Mouse (Mus musculus) spleen, postnatal 14 days (tissue): Measurements from ENCODE around the gene Mttp.

Source experiments
- DNase-seq, 2 experiments: peaks; one replicate each; pipeline ENCODE4 v3.0.0; 2021 to 2022; ENCODE audit warnings: low spot score in 2 of 2

The Mttp gene

DNA sequence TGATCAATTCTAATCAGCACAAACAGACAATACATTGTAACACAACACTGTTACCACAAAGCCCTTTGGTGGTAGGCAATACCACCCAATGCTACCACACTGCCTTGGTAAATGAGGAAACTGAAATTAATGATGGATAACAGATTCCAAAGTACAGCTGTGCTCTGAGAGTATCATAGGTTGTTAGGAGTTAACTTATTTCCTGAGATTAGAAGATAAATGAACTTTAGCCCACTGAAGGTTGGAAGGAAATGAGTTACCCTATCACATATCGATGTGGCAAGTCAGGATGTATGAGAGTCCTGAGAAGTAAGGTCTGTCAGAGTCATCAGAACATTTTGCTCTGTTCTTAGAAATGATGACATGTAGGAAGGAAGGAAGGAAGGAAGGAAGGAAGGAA is 10.2 kb downstream of the Mttp start:
- no peak for DNase-seq

DNA sequence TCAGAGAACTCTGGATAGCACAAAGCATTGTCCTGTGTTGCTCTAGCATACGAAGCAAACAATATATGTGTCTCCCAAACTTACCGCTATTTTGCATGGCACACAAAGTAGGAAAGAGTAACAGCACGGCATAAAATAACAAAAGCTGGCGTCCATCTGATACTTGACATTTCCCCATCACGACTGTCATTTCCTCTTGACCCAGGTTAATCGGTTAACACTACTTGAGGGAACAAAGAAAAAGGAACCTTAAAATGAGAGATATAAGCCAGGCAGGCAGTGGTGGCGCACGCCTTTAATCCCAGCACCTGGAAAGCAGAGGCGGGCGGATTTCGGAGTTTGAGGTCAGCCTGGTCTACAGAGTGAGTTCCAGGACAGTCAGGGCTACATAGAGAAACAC is 10.9 kb downstream of the Mttp start:
- no peak for DNase-seq

DNA sequence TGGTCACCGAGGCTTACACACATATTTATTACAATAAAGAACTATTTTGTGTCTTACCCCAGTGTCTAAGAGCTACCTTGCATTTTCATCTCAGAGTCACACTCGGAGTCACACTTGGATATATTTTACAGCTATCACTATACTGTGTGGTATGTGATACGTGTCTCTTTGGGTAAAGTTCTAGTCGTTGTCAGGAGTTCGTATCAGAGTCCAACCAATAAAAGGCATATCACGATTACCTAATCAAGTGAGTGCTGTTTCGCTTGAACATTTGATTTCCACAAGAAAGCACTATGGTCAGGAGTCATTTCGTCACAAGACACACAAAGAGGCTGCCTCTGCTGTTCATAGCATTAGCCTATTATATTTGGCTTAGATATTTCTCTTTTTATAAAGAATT is 11.3 kb downstream of the Mttp start:
- no peak for DNase-seq

DNA sequence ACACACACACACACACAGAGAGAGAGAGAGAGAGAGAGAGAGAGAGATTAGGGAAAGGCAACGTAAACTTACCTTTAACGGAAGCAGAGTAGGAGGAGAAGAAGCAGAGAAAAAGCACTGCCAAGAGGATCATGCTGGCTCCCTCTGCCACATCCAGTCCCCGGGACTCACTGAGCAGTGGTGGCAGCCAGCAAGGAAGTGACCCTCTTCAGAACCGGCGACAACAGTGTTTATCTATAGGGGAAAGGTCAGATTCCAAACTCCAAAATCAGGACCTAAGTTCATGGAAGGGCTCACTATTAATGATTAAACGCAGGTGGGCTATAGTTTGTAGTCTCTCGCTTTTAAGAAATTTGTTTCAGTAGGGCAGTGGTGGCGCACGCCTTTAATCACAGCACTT is 13.6 kb downstream of the Mttp start:
- DNase-seq: no peak

DNA sequence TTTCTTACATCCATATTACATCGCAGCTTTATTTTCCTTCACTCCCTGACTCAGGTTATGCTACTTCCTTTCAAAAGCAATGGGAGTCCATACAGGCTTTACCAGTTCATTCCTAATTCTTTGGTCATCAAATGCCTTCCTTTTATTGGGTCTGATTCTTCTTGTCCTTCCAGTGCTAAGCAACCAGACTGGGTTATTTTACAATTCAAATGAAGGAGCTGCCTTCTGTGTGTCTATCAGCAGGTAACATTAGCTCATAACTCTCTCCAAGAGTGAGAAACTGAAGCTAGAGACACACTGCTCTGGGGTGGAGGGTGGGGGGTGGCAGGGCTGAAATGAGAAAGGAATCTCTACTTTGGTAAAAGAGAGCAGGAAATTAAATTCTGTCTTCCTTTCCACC is 14.1 kb downstream of the Mttp start:
- DNase-seq: no peak

DNA sequence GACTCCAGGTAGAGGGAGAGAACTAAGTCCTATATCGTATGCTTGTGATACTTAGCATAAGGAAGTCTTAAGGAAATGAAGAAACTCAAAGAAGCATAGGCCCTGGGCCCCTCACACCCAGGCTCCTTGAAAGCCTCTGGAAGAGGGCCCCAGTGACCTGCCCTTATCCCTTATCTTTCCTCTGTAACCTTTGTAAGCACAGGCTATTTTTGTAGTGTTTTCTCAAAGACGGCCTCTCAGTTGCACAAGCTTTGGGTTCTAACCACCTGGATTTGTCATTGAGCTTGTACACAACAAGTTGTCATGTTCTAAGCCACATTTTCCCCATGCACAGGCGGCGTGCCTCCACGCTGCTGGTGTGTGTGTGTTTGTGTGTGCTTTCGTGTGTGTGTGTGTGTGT is 15.7 kb downstream of the Mttp start:
- no peak for DNase-seq

DNA sequence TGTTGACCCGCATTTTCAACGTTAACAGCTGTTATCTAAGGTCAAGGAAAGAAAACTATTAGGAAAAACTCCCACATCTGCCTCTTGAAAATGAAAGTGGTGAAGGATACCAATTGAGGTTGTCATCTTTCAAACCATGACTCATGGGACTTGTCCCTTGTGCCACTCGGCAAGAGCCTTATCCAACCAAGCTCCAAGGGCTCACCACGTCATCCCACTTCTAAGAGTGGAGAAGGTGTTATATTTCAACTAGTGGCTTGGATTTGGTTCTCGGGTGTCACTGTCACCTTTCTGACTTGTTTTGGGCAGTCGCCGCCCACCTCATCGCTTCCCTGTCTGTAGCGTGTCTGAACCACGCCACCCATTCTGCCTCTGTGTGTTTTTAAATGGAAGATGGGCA is 20.9 kb downstream of the Mttp start:
- DNase-seq: no peak

DNA sequence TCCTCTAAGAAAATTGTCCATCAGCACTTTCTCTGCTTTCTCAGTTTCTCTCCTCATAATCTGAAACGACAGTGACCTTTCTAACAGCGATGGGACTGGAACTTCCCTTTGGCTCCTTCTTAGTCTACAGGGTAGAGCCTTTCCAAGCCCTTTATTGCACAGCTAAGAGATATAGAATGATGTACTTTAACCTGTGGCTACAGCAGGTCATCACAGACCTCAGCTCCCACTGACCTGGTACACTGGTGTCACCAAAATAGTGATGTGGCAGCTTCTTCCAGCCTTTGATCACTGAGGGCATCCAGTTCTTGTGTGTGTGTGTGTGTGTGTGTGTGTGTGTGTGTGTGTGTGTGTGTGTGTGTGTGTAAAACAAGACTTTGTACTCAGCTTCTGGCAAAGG is 23.3 kb downstream of the Mttp start:
- DNase-seq: no peak

DNA sequence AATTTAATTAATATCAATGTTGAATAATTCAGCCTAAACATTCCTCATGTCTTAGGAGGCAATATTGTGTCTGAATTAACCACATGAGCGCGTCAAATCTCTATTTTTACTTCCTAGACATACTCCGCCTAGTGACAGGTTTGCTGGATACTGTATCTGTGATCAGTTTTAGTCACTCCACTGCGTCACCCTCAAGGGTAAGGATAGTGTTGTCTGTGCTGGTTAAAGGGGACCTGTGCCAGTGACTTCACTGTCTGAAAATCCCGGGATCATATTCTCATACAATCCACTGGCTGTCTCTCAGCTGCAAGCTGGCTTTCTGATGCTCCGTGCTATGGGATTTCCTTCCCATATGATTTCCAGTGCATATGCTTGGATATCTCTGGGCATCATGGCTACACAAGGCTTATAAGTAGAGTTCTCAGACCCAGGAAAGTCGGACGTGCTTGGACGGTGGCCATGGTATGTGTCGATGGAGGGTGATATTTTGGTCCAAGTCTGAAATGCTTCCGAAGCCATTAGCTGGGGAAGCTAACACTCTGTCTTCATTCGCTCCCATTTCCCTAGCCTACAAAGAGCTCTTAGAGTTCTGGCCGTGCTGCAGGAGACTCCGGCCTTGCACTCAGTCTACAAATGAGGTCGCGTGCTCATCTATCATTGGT is 25.2 kb downstream of the Mttp start:
- no peak for DNase-seq

DNA sequence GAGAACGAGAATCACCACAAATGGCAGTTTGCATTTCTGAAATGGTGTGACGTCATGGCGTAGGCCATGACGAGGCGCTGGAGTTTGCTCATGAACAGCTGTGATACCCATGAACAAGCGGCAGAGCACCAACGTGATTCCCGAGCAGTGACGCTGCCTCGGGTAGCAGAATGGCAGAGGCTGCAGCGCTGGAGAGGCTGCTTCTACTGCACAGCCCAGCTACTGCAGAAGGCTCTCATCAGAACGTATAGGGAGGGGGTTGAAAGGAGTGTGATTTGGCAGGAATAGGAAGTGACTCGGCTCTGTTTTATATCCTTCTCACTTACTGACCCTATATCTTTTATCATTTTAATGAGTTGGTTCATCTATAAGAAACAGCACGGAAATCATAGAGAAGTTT is 25.9 kb downstream of the Mttp start:
- DNase-seq: no peak

DNA sequence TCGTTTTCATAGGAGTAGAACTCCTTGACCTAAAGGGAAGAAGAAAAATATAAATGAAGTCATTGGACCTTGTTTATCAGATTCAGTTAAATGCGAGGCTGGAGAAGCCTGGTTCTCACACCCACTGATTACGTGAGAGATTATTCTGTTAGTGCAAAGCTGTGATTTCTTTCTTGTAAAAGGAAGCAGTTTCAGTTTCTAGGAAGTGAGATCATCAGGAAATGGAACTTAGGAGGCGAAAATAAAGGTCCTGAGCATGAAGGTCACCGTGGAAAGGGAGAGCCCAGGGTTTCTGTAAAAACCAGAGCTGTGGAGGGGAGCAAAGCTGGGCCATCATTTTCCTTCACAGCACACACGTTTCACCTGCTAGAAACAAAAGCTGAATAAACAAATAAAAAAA is 26.4 kb downstream of the Mttp start:
- no peak for DNase-seq

DNA sequence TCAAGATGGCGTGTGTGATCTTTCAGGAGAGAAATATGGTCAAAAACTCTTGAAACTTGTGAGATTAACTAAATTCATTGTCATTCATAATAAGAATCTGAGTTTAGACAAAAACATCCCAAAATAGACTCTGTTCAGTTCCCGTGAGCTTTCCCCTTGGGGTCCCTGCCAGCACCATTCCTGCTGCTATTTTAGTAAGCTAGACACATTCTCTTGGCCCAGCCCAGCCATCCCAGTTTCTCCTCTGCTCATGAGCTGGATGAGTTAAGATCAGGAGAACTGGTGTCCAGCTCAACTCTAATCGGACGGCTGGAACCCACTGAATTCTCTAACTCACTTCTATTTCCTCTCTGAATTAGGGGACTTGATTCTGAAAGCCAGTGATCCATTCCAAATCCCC is 27.9 kb downstream of the Mttp start:
- no peak for DNase-seq

DNA sequence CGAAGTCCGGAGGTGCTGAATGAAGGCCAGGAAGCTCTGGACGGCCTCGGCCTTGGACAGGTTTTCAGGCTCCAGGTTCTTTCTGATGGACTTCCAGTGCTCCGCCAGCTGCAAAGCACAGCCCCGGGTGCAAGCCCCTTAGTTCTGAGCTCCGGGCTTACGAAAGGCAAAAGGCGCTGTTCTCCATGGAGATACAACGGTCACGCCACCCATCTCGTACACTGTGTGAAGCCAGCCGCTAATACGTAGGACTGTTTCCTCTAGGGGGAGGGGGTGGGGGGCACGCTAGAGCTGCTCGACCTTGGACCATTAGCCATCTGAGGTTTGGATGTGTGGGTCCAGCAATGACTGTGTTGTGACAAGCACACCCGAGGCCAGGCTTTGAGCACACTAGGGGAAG is 30.7 kb downstream of the Mttp start:
- no peak for DNase-seq

DNA sequence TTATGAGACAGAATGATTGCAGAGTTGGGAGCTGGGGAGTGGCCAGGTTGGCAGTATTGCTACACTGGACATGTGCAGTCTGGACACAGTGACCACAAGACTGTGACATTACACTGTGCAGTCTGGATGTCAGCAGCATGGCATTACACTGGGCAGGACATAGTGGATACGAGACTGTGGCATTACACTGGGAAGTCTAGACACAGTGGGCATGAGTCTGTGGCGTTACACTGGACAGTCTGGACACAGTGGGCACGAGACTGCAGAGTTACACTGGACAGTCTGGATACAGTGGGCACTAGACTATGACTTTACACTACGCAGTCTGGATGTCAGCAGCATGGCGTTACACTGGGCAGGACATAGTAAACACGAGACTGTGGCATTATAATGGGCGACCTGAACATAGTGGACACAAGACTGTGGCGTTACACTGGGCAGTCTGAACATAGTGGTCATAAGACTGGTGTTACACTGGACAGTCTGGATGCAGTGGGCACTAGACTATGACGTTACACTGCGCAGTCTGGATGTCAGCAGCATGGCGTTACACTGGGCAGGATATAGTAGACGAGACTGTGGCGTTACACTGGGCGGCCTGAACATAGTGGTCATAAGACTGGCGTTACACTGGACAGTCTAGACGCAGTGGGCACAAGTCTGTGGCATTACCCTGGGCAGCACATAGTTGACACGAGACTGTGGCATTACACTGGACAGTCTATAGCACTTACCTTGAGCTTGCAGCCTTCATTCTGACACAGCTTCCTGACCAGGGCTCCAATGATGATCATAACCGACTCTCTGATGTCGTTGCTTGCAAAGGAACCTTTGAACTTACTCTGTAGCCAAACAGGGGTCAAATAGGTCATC is 33.6 kb downstream of the Mttp start:
- no peak for DNase-seq

DNA sequence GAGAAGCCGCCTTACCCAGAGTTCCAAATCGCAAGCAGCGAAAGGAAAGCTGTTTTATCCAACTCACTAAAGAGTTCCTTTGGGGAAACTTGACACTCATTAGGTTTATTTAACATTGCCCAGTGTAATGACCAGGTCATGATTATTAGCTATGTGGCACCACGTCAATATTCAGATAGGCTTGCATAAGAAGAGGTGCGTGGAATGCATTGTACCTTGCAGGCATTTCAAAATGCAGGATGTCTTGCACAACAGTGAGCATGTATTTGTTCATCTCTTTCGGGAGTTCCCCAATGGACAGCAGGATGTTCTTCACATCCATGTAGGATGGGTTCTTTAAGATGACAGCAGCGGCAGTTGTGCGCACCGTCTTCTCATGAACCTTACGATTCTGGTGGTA is 37.9 kb downstream of the Mttp start:
- DNase-seq: no peak

DNA sequence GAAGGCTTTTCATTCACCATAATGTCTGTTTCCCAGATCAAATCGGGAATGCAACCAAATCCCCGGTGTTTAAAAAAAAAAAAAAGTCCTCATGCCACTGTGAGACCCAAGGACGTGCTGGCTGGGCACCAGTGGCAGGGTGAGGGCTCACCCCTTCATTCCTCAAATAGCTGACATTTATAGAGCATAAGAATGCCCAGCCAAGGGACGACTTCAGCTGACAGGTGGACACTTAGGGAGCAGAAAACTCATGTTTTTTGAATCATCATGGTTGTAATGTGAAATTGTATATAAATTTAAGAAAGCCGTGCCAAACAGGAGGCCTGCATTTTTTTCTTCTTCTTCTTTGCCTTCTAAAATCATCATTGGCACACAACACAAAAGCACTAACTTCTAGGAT is 39.7 kb downstream of the Mttp start:
- no peak for DNase-seq

DNA sequence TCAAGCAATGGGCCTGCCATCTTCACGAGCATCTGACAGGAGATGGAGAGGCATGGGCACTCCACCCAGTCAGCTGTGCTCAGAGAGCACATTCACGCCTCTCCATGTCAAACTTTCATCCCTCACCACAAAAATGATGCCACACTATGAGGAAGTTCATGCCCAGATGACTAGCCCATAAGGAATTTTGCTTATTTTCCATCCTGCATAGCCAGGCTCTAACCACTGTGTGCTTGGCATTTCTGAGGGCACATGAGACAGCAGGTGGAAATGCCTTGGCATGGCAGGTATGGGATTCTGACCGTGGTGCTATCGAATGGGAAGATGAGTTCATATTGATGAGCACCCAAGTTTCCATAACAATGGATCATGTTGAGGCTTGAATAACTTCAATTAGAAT is 41.1 kb downstream of the Mttp start:
- no peak for DNase-seq

DNA sequence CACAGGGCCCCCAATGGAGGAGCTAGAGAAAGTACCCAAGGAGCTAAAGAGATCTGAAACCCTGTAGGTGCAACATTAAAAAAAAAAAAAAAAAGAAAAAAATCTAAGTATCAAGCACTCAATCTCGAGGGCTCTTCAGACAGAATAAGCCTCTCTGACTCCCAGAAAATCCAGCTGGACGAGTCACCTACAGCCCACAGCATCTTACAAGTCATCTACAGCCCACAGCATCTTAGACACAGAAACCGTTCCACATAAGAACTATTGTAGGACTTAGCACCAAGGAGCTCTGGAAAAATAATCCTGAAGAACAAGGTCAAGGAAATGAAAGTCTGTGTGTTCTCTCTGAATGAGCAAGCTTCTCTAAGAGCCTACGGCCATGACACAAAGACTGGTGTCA is 42.8 kb downstream of the Mttp start:
- no peak for DNase-seq

DNA sequence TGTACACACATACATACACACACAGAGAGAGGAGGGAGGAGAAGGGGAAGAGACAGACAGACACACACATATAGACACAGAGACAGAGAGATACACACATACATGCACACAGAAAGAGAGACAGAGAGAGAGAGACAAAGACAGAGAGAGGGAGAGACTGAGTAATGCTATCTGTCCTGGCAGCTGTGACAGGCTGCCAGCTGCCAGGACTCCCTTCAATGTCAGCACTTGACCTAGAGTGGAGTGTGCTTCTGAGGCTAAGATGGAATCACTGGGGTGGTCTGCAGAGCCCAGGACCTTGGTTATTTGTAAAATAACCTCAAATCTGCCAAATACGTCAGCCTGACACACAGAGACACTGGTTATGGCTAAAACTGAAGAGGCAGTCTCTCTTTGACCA is 47.0 kb downstream of the Mttp start:
- no peak for DNase-seq

DNA sequence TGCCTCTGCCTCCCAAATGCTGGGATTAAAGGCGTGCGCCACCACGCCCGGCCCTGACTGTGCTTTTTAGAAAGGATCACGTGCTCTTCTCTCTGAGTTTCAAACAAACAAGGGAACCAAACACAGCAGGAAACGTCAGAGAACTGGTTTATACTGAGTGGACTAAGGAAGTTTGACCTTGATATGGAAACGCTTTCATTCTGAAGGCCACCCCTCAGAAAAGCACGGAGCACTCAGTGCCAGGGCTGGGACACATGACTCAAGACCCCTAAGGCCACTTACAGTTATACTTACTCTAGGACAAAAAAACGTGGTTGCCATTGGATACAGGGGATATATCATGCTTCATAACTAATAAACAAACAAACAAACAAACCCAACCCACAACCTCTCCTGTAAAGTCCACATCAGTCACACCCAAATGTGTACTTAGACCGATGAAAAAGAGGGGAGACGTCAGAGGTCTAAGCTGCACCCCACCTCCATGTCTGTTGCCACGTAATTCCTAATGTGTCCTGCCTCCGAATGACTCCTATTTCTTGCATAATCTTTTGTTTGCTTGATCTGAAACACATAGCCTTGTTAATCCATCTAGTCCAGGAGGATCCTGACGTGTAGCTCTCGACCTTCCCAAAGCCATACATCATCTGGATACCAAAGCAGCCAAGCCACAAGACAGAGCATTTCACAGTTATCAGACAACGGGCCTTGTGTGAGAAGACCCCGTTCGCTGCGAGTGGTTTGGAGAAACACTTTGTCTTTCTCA is 48.3 kb downstream of the Mttp start:
- DNase-seq: no peak

DNA sequence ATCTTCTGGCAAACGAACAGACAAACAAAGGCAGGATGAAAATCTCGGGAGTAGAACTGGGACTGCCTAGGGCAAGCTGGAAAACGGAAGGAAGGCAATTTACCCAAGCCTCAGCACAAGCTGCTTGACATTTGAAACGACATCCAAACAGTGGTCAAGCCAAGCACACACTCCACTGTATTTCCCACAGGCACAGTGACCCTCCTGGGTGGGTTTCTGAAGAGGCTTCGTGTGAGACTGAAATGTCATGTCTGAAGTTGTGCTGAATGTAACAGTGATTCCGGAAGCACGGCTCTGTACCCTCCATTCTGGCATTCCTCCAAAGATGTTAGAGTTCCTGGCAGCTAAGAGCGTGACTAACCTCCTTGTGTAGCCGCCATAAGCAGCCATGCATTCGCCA is 49.0 kb downstream of the Mttp start:
- DNase-seq: no peak

DNA sequence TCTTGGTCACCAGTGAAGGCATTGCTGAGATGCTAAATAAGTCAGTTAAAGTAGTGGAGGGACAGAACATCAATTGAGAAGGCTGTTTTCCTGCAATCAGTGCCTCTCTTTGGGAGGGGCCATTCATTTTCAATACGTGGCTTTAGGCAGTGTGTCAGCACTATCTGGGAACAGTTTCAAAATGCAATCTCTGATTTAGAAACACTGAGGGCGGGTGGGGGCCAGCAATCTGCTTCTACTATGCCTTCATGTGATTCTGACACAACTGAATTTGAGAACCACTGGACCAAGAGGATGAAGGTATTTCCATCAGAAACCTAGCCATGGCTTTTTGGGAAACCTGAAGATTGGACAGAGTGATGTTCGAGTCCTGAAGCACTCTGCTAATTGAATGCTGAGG is 49.5 kb downstream of the Mttp start:
- no peak for DNase-seq

DNA sequence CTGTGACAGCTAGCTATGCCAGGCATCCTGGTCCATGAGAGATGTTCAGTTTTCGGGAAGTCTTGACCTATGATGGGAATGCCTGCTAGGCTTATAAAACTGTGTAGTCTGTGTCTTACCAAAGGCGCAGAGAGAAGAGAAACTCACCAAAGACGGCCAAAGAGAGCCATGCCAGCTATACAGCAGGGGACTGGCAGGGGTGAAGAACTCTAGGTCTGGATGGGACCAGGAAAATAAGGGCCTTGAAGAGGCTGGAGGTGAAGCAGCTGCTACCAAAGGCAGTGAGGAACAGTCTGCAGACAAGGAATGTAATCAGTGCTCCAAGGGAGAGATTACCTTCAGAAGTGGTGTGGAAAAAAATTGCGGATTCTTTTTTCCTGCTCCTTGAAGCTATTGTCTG is 60.9 kb downstream of the Mttp start:
- no peak for DNase-seq
